Mouse (Mus musculus): Measurements from ENCODE around the gene Tead2.

- TF ChIP-seq POLR2A (IDR thresholded peaks at IDR 0.05; ENCODE audit: borderline replicate concordance, low read depth, low read length) (no peak), CTCF (IDR thresholded peaks at IDR 0.05; ENCODE audit: low read depth, low read length) (no peak)
These were observed 25.3 kb downstream of the Tead2 start, which contains the start of gene Slc6a16 for GRCm38 (mm10) chr7:45240633-45241388.
